Comparison of ENCODE assay signal across 23 mouse cellular contexts in genomic region chr11:67661465-67661864, GRCm38 (mm10). TPM values are rescaled to one million over a fixed set of nuclear protein-coding genes. Genes with fewer than 3 reads are reported as not detected.
"Had no signal": no experiment of that assay in that cellular context is flagged by ENCODE, and none has a peak within 500 bp of the region (broad histone marks: within the 10 kb centered on the region; RNA-seq: fewer than 3 reads in every experiment).

No protein-coding gene starts in this region.

- DNase-seq: gastrocnemius, postnatal 14 days; gastrocnemius, postnatal 36 days; heart, adult 18-20 months; heart, postnatal 10 days; heart, postnatal 4 days; kidney, adult 18-20 months; kidney, adult 8-10 months; kidney, postnatal 10 days; kidney, postnatal 25 days; kidney, postnatal 4 days; liver; liver, embryonic 13.5 days had no signal

- H3K4me3 ChIP-seq: heart, embryonic 10.5 days; heart, embryonic 12.5 days; hindbrain, embryonic 10.5 days; hindbrain, embryonic 12.5 days; intestine, embryonic 15.5 days; limb, embryonic 10.5 days; limb, embryonic 12.5 days; liver, embryonic 13.5 days; liver, embryonic 15.5 days had no signal

- H3K27ac ChIP-seq: heart, embryonic 10.5 days; hindbrain, embryonic 10.5 days; hindbrain, embryonic 12.5 days; hindbrain, embryonic 14.5 days; intestine, embryonic 15.5 days; limb, embryonic 10.5 days; limb, embryonic 12.5 days; liver, embryonic 13.5 days; liver, embryonic 15.5 days had no signal

RNA-seq across cellular contexts. Expression of gene Rcvrn, which starts 33.7 kb away (rescaled TPM):
- total RNA-seq: gastrocnemius, postnatal 14 days; gastrocnemius, postnatal 36 days; granulocyte monocyte progenitor cell, adult 5-6 weeks; heart, adult 18-20 months; heart, adult 8-10 months; heart, postnatal 10 days had no signal
